Mouse (Mus musculus) ES-E14 (cell line): ENCODE measurements around the gene Pacsin2.

Experiments
- CHD2 ChIP-seq: IDR thresholded peaks from 2 replicates; pipeline ENCODE4 v1.6.1; 2014; ENCODE audit warnings: mild to moderate bottlenecking, low read depth, low read length, inconsistent platforms
- HCFC1 ChIP-seq: IDR thresholded peaks from 2 replicates; pipeline ENCODE4 v1.6.1; 2012; ENCODE audit warnings: low read length, inconsistent platforms, borderline replicate concordance; ENCODE audit not compliant: insufficient read depth
- ZC3H11A ChIP-seq: IDR thresholded peaks from 2 replicates; pipeline ENCODE4 v1.6.1; 2012; ENCODE audit warnings: low read depth, mild to moderate bottlenecking, inconsistent platforms, low read length, borderline replicate concordance

GRCm38 (mm10) chr15:83463369-83464082 lies 880 bp downstream of the Pacsin2 start:
- TF ChIP-seq CHD2 (no peak), HCFC1 (no peak), ZC3H11A (no peak)
